Mouse (Mus musculus): ENCODE data around the gene Ttll10. TPM values are rescaled to one million over a fixed set of nuclear protein-coding genes. Genes with fewer than 3 reads are reported as not detected.

The Ttll10 gene
- polyA plus RNA-seq, 1 experiment from 2014 or later = not detected

DNA sequence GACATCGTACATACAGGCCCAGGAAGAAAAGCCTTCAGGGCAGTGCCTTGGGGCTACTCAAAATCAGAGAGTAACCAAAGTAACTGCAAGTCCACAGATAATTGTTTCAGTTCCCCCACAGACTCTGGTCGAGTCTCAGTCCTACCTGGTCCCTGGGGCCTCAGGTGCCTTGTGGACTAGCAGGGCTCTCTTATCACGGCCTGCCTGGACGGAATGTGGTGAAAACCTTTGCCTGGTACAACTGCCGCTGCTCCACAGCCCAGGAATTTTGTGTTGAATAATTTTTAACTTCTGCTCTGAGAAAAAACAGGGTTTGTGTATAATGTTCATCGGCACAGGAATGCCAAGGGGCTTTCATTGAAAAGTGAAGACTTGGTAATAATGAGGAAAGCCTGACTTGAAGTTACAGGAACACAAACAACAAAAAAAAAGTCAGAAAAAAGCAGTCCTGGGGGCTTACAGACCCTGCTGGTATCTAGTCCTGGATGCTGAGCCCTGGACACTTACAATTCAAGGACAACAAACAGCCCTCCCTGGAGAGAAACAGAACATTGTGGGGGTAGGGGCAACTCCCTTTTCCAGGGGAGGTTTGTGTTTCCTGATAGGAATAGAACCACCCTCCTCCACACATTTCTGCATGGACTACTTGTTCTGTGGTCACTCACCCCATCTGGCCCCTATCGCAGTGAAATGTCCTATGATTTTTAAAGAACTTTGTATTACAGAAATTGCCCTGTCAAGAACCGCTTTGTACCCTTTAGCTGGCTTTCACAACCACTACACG lies 25.1 kb upstream of the Ttll10 start:
- Histone ChIP-seq H3K27ac (replicated peaks) (no peak overlapping the region), H3K27me3 (no peaks in the 10 kb centered on the region), H3K36me3 (no peaks in the 10 kb centered on the region), H3K4me1 (replicated peaks) (no peaks in the 10 kb centered on the region), H3K4me3 (no peak overlapping the region), H3K9ac (no peak overlapping the region), H3K4me2 (no peak overlapping the region), H3K9me3 (no peaks in the 10 kb centered on the region)
- 86% methylated on average over 9 of the region's 9 CpGs for WGBS
- ATAC-seq (ENCODE audit: low FRiP score, low read depth) = no peak

GRCm38 (mm10) chr4:156083348-156083747 lies 24.1 kb upstream of the Ttll10 start:
- no peak for ATAC-seq (ENCODE audit: low FRiP score, low read depth)
- 77% methylated on average over 5 of the region's 5 CpGs for WGBS
- H3K4me2 ChIP-seq = no peak overlapping the region
- no peak overlapping the region for H3K27ac ChIP-seq (replicated peaks)
- no peak overlapping the region for H3K4me3 ChIP-seq
- H3K36me3 ChIP-seq = no peaks in the 10 kb centered on the region
- peaks cover under 1% of the 10 kb centered on the region; the same call in 1 of the 2 replicates for H3K27me3 ChIP-seq
- no peak overlapping the region for H3K9ac ChIP-seq
- H3K9me3 ChIP-seq = no peaks in the 10 kb centered on the region
- H3K4me1 ChIP-seq (replicated peaks) = no peaks in the 10 kb centered on the region

- no peak for ATAC-seq (ENCODE audit: low FRiP score, low read depth)
- no peak overlapping the region for H3K4me3 ChIP-seq
- H3K36me3 ChIP-seq = no peaks in the 10 kb centered on the region
- H3K27ac ChIP-seq (replicated peaks) = no peak overlapping the region
- H3K27me3 ChIP-seq = peaks cover 6% of the 10 kb centered on the region
- 68% methylated on average over 4 of the region's 4 CpGs for WGBS
- H3K9me3 ChIP-seq = no peaks in the 10 kb centered on the region
- peaks cover 5% of the 10 kb centered on the region for H3K4me1 ChIP-seq (replicated peaks)
- no peak overlapping the region for H3K9ac ChIP-seq
- H3K4me2 ChIP-seq = no peak overlapping the region
These were observed 23.5 kb upstream of the Ttll10 start for GRCm38 (mm10) chr4:156082621-156083234.

GRCm38 (mm10) chr4:156077499-156078301 lies 18.5 kb upstream of the Ttll10 start:
- Histone ChIP-seq H3K36me3 (no peaks in the 10 kb centered on the region), H3K9me3 (no peaks in the 10 kb centered on the region), H3K4me3 (peak overlapping the region; percentile 38), H3K27ac (replicated peaks) (no peak overlapping the region), H3K27me3 (peaks cover 21% of the 10 kb centered on the region), H3K4me2 (peak overlapping the region; percentile 73), H3K9ac (peak overlapping the region; percentile 33; the same call in 1 of the 2 replicates), H3K4me1 (replicated peaks) (peaks cover 12% of the 10 kb centered on the region)
- under 1% methylated on average over 58 of the region's 58 CpGs for WGBS
- no peak for ATAC-seq (ENCODE audit: low FRiP score, low read depth)

DNA sequence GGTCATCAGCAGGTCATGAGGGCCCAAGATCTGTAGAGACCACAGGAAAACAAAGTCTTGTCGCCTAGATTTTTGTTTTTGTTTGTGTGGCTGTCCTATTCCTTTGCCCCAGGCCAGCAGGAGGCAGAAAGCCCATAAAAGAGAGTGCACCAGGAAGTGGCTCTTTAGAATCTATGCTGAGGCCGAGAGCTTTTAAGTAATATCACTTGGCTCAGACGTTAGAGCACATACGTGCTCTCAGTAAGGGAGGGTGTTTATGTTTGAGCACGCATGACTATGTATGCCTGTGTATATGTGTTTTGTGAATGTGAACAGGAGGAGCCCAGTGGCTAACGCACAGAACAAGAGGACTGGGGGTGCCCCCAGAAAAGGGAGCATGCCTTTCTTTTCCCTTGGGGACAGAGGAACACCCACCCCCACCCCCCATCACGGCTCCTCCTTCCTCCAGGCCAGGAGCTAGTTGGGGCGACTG lies 17.7 kb upstream of the Ttll10 start:
- no peak overlapping the region for H3K27ac ChIP-seq (replicated peaks)
- H3K4me2 ChIP-seq = peak overlapping the region; percentile 73
- WGBS = 8% methylated on average over 8 of the region's 8 CpGs
- H3K27me3 ChIP-seq = peaks cover 21% of the 10 kb centered on the region
- H3K36me3 ChIP-seq = no peaks in the 10 kb centered on the region
- ATAC-seq (ENCODE audit: low FRiP score, low read depth) = no peak
- peaks cover 12% of the 10 kb centered on the region for H3K4me1 ChIP-seq (replicated peaks)
- H3K9ac ChIP-seq = no peak overlapping the region
- H3K9me3 ChIP-seq = no peaks in the 10 kb centered on the region
- peak overlapping the region; percentile 38 for H3K4me3 ChIP-seq

DNA sequence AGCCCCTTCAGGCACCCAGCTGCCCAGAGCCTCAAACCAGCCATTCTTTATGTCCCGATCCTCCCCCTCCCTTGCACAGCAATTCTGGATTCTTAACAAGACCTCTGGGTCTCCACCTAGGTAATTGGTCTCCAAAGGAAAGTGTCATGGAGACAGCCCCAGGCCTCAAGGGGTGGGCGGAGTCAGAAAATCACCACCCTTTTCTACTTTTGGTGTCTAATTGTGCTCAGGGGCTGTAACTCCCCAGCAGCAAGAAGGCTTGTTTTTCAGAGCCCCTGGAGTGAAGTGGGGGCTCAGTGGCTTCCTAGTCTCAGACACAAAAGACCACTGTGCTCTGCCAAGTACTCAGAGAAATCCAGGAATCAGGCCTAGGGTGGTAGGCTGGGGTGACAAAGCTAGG lies 11.5 kb upstream of the Ttll10 start:
- Histone ChIP-seq H3K4me2 (no peak overlapping the region), H3K4me1 (replicated peaks) (0 out of 2 replicates have a peak, but pooled peaks cover 7% of the 10 kb centered on the region), H3K9me3 (no peaks in the 10 kb centered on the region), H3K27me3 (no peaks in the 10 kb centered on the region), H3K9ac (no peak overlapping the region), H3K4me3 (no peak overlapping the region), H3K27ac (replicated peaks) (no peak overlapping the region), H3K36me3 (no peaks in the 10 kb centered on the region)
- WGBS = 65% methylated on average over 2 of the region's 2 CpGs
- no peak for ATAC-seq (ENCODE audit: low FRiP score, low read depth)

GRCm38 (mm10) chr4:156070276-156070675 lies 11.1 kb upstream of the Ttll10 start:
- 0 out of 2 replicates have a peak, but pooled peaks cover 7% of the 10 kb centered on the region for H3K4me1 ChIP-seq (replicated peaks)
- no peak overlapping the region for H3K4me2 ChIP-seq
- no peaks in the 10 kb centered on the region for H3K27me3 ChIP-seq
- WGBS = 33% methylated on average over 6 of the region's 6 CpGs
- H3K36me3 ChIP-seq = no peaks in the 10 kb centered on the region
- no peak overlapping the region for H3K4me3 ChIP-seq
- no peaks in the 10 kb centered on the region for H3K9me3 ChIP-seq
- H3K9ac ChIP-seq = no peak overlapping the region
- no peak overlapping the region for H3K27ac ChIP-seq (replicated peaks)
- ATAC-seq (ENCODE audit: low FRiP score, low read depth) = no peak

DNA sequence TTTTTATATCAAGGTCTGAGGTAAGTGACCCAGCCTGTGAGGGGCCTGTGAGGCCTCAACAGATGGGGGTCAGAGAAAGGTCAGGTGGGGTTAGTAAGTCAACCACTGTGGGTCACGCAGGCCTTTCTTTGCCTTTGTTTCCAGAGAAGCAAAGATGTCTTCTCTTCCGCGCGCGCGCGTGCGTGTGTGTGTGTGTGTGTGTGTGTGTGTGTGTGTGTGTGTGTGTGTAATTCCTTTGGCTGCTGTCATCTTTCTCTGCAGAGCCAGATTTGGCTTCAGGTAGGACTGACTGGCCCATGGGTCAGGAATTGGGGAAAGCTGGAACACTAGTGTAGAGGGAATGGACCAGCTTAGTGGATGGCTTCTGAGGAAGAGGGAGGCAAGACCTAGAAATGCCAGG lies 10.5 kb upstream of the Ttll10 start:
- 73% methylated on average over 8 of the region's 8 CpGs for whole genome bisulfite sequencing
- Histone ChIP-seq H3K9ac (no peak overlapping the region), H3K4me1 (replicated peaks) (0 out of 2 replicates have a peak, but pooled peaks cover 7% of the 10 kb centered on the region), H3K9me3 (no peaks in the 10 kb centered on the region), H3K36me3 (no peaks in the 10 kb centered on the region), H3K4me3 (no peak overlapping the region), H3K4me2 (no peak overlapping the region), H3K27me3 (no peaks in the 10 kb centered on the region), H3K27ac (replicated peaks) (no peak overlapping the region)
- ATAC-seq (ENCODE audit: low FRiP score, low read depth) = no peak

GRCm38 (mm10) chr4:156067256-156067949 lies 8.2 kb upstream of the Ttll10 start:
- no peaks in the 10 kb centered on the region for H3K27me3 ChIP-seq
- H3K27ac ChIP-seq (replicated peaks) = no peak overlapping the region
- H3K4me3 ChIP-seq = no peak overlapping the region
- H3K9ac ChIP-seq = no peak overlapping the region
- no peaks in the 10 kb centered on the region for H3K9me3 ChIP-seq
- no peaks in the 10 kb centered on the region for H3K36me3 ChIP-seq
- peaks cover 11% of the 10 kb centered on the region; the same call in 1 of the 2 replicates for H3K4me1 ChIP-seq (replicated peaks)
- 72% methylated on average over 5 of the region's 5 CpGs for WGBS
- ATAC-seq (ENCODE audit: low FRiP score, low read depth) = no peak
- no peak overlapping the region for H3K4me2 ChIP-seq

GRCm38 (mm10) chr4:156065156-156065894 lies 6.1 kb upstream of the Ttll10 start:
- no peak overlapping the region for H3K9ac ChIP-seq
- no peak overlapping the region for H3K4me3 ChIP-seq
- no peak for ATAC-seq (ENCODE audit: low FRiP score, low read depth)
- WGBS = 86% methylated on average over 10 of the region's 10 CpGs
- H3K4me2 ChIP-seq = no peak overlapping the region
- H3K27ac ChIP-seq (replicated peaks) = no peak overlapping the region
- no peaks in the 10 kb centered on the region for H3K36me3 ChIP-seq
- H3K27me3 ChIP-seq = no peaks in the 10 kb centered on the region
- H3K4me1 ChIP-seq (replicated peaks) = peaks cover 6% of the 10 kb centered on the region; the same call in 1 of the 2 replicates
- H3K9me3 ChIP-seq = no peaks in the 10 kb centered on the region

DNA sequence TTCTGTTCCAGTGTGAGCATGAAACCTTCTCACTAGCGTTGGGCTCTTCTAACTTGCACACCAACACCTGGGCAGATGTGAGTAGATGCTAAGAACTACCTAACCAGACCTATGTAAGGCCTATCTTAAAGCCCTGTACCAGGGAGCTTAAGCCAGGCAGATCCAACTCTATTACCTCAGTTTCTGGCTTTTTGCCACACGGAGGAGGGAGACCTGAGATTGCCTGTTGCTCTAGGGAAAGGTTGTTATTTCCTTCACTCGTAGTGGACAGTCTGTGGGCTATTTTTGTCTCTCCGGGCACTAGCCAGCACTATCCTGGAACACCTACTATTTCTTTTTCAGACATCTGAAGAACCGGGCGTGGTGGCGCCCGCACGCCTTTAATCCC lies 5.3 kb upstream of the Ttll10 start:
- no peak overlapping the region for H3K9ac ChIP-seq
- peaks cover 4% of the 10 kb centered on the region; the same call in 1 of the 2 replicates for H3K4me1 ChIP-seq (replicated peaks)
- no peak overlapping the region for H3K27ac ChIP-seq (replicated peaks)
- no peaks in the 10 kb centered on the region for H3K36me3 ChIP-seq
- H3K4me3 ChIP-seq = no peak overlapping the region
- WGBS = 85% methylated on average over 9 of the region's 9 CpGs
- no peak for ATAC-seq (ENCODE audit: low FRiP score, low read depth)
- no peak overlapping the region for H3K4me2 ChIP-seq
- no peaks in the 10 kb centered on the region for H3K9me3 ChIP-seq
- H3K27me3 ChIP-seq = no peaks in the 10 kb centered on the region
